Mouse (Mus musculus): Measurements from ENCODE around the gene Prol1. TPM values are rescaled to one million over a fixed set of nuclear protein-coding genes. Genes with fewer than 3 reads are reported as not detected.

The Prol1 gene
- polyA plus RNA-seq, 1 experiment from 2014 or later, result not detected

Other genes starting within 250 kb of the Prol1 start
- gene Smr2, start 230.8 kb upstream of the Prol1 start, polyA plus RNA-seq (2014; fragmentation: Nextera tagmentation; extraction: Ambion mirVana), result not detected in 2 replicates
- gene Gm11116, start 205.8 kb upstream of the Prol1 start, polyA plus RNA-seq (2014; fragmentation: Nextera tagmentation; extraction: Ambion mirVana), result not detected in 2 replicates
- gene Gm11115, start 163.2 kb upstream of the Prol1 start, polyA plus RNA-seq (2014; fragmentation: Nextera tagmentation; extraction: Ambion mirVana), result not detected in 2 replicates
- gene Gm7714, start 48.4 kb upstream of the Prol1 start, polyA plus RNA-seq (2014; fragmentation: Nextera tagmentation; extraction: Ambion mirVana), result not detected in 2 replicates
- gene Amtn, start 58.8 kb downstream of the Prol1 start, polyA plus RNA-seq (2014; fragmentation: Nextera tagmentation; extraction: Ambion mirVana), result not detected in 2 replicates
- not detected in 2 replicates for gene Ambn, start 138.7 kb downstream of the Prol1 start, polyA plus RNA-seq (2014; fragmentation: Nextera tagmentation; extraction: Ambion mirVana)
- not detected in 2 replicates for gene Enam, start 170.7 kb downstream of the Prol1 start, polyA plus RNA-seq (2014; fragmentation: Nextera tagmentation; extraction: Ambion mirVana)
- 0.34 TPM in 1 of 2 replicates, not detected in the other for gene Jchain, start 210.6 kb downstream of the Prol1 start, polyA plus RNA-seq (2014; fragmentation: Nextera tagmentation; extraction: Ambion mirVana)
- gene Utp3, start 237.2 kb downstream of the Prol1 start, polyA plus RNA-seq (2014; fragmentation: Nextera tagmentation; extraction: Ambion mirVana), result 68.4 and 73.0 TPM in 2 replicates
- 121 and 149 TPM in 2 replicates for gene Rufy3, start 247.7 kb downstream of the Prol1 start, polyA plus RNA-seq (2014; fragmentation: Nextera tagmentation; extraction: Ambion mirVana)